Mouse (Mus musculus) ES-E14 (cell line): Measurements from ENCODE around the gene Tex22. TPM values are rescaled to one million over a fixed set of nuclear protein-coding genes. Genes with fewer than 3 reads are reported as not detected.

Experiments
- DNase-seq: peaks from one replicate; pipeline ENCODE4 v3.0.0-alpha.2; 2013; ENCODE audit warnings: low read depth, low spot score
- H3K27ac ChIP-seq: 2 replicates; pipeline ENCODE4 v1.5.1; 2012; ENCODE audit warnings: low read depth, mild to moderate bottlenecking, low read length, moderate library complexity, mixed read lengths; ENCODE audit not compliant: poor library complexity, insufficient read depth, severe bottlenecking
- H3K36me3 ChIP-seq: 2 replicates; pipeline ENCODE4 v1.6.1; 2012; ENCODE audit warnings: mild to moderate bottlenecking, low read length, moderate library complexity, mixed read lengths; ENCODE audit not compliant: control insufficient read depth, poor library complexity, insufficient read depth, severe bottlenecking
- H3K4me1 ChIP-seq, 2 experiments: fragments of 150-350 bp in 1 of 2; sonication (generic) in 1 of 2; 2 replicates each; pipeline ENCODE4 v1.6.1; 2012; ENCODE audit warnings: low read length in 2 of 2, mild to moderate bottlenecking in 1 of 2, mixed read lengths in 1 of 2; ENCODE audit not compliant: control insufficient read depth in 2 of 2, insufficient read depth in 2 of 2, poor library complexity in 1 of 2
- H3K4me3 ChIP-seq, 2 experiments: fragments of 150-350 bp in 1 of 2; sonication (generic) in 1 of 2; 2 replicates each; pipeline ENCODE4 v1.5.1; 2012; ENCODE audit warnings: low read length in 2 of 2, low read depth in 1 of 2, mild to moderate bottlenecking in 1 of 2, mixed read lengths in 1 of 2; ENCODE audit not compliant: insufficient read depth in 1 of 2, poor library complexity in 1 of 2, severe bottlenecking in 1 of 2
- H3K9ac ChIP-seq: 2 replicates; pipeline ENCODE4 v1.6.1; 2012; ENCODE audit warnings: low read depth, mild to moderate bottlenecking, low read length, mixed read lengths; ENCODE audit not compliant: poor library complexity, insufficient read depth, severe bottlenecking
- H3K9me3 ChIP-seq: fragments of 150-350 bp; sonication (generic); 2 replicates; pipeline ENCODE4 v1.6.1; 2012; ENCODE audit warnings: low read depth, mild to moderate bottlenecking, low read length; ENCODE audit not compliant: control insufficient read depth, insufficient read depth
- CHD2 ChIP-seq: IDR thresholded peaks from 2 replicates; pipeline ENCODE4 v1.6.1; 2014; ENCODE audit warnings: mild to moderate bottlenecking, low read depth, low read length, inconsistent platforms
- HCFC1 ChIP-seq: IDR thresholded peaks from 2 replicates; pipeline ENCODE4 v1.6.1; 2012; ENCODE audit warnings: low read length, inconsistent platforms, borderline replicate concordance; ENCODE audit not compliant: insufficient read depth
- MAFK ChIP-seq: IDR thresholded peaks from 2 replicates; pipeline ENCODE4 v1.6.1; 2014; ENCODE audit warnings: mild to moderate bottlenecking, low read depth, low read length, inconsistent platforms; ENCODE audit not compliant: insufficient read depth
- ZC3H11A ChIP-seq: IDR thresholded peaks from 2 replicates; pipeline ENCODE4 v1.6.1; 2012; ENCODE audit warnings: low read depth, mild to moderate bottlenecking, inconsistent platforms, low read length, borderline replicate concordance
- ZNF384 ChIP-seq: IDR thresholded peaks from 2 replicates; pipeline ENCODE4 v1.6.1; 2012; ENCODE audit warnings: low read depth, low read length, inconsistent platforms
- in situ Hi-C, 2 experiments: fragments of 600-800 bp; cut with MboI; formaldehyde crosslinking; loops; one replicate each; pipeline ENCODE4 v1.15.1; 2025; ENCODE audit warnings: low sequenced_read_pairs in 2 of 2, inconsistent platforms in 1 of 2; ENCODE audit not compliant: unreplicated experiment in 2 of 2
- total RNA-seq: library from RNA; depleted of rRNA; stranded (reverse); fragments of 300-350 nt; gene quantifications from 2 replicates; pipeline ENCODE4 v1.2.3, GENCODE M21; 2012

The Tex22 gene
- total RNA-seq, 1 experiment: 0.22 TPM

DNA sequence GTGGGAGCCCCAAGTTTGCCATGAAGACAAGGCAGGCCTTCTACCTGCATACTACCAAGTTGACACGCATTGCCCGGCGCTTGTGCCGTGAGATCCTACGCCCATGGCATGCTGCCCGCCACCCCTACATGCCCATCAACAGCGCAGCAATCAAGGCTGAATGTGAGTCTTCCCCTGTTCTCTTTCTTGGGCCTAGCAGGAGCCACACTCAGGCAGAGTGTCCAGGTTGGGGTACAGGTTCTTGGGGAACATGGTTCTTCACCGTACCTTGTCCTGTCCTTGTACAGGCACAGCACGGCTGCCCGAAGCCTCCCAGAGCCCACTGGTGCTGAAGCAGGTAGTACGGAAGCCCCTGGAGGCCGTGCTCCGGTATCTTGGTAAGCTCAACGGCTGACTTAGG, 57.3 kb downstream of the Tex22 start:
- in situ Hi-C loops: no loop called here
- H3K4me1 ChIP-seq: peaks cover 0 to 4% of the 10 kb centered on the region in 2 experiments; a peak in 1 of 4 replicates
- no peak overlapping the region for H3K4me3 ChIP-seq
- H3K36me3 ChIP-seq: peaks cover 95% of the 10 kb centered on the region
- H3K9ac ChIP-seq: no peak overlapping the region
- TF ChIP-seq CHD2 (no peak), HCFC1 (no peak), ZNF384 (no peak), ZC3H11A (no peak)
- DNase-seq: no peak
- no peak overlapping the region for H3K27ac ChIP-seq
- no peaks in the 10 kb centered on the region for H3K9me3 ChIP-seq

DNA sequence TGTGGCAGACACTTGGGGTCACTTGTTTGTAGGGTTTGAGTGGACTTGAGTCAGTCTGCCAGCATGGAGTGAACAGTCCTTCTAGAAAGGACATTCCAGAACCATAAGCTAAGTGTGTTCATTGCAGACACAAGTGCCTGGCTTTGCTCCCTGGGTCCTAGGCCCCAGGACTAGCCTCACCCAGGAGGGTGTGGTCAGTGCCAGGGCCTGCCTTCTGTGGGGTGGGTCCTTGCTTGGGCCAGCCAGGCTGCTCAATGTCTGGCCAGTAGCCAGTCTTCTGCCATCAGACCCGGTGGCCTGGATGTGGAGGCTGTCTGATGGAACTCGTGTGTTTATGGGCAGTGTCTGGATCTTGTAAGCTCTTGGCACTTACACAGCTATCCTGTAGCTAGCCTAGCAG, 58.3 kb downstream of the Tex22 start:
- H3K4me1 ChIP-seq: peaks cover 0 to 4% of the 10 kb centered on the region in 2 experiments; a peak in 1 of 4 replicates
- in situ Hi-C loops: no loop called here
- H3K27ac ChIP-seq: no peak overlapping the region
- no peak for DNase-seq
- H3K9ac ChIP-seq: no peak overlapping the region
- no peaks in the 10 kb centered on the region for H3K9me3 ChIP-seq
- H3K36me3 ChIP-seq: peaks cover 89% of the 10 kb centered on the region
- H3K4me3 ChIP-seq: no peak overlapping the region
- TF ChIP-seq ZNF384: no peak
- TF ChIP-seq MAFK: no peak
- no peak for TF ChIP-seq CHD2
- no peak for TF ChIP-seq ZC3H11A
- TF ChIP-seq HCFC1: no peak

DNA sequence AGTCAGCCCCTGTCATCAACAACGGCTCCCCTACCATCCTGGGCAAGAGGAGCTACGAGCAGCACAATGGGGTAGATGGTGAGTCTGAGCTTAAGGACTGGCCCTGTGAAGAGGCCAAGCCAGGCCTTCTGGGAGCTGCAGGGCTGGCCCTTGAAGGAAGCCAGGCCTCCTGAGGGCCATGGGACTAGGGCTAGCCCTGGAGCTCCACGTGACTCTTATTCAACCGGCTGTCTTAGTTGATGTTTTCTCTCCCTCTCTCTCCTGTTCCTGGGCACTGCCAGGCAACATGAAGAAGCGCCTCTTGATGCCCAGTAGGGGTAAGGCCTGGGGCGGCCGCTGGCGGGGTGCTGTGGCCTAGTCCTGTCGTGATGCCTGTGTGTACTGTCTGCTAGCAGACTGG, 59.0 kb downstream of the Tex22 start:
- no peak for TF ChIP-seq ZC3H11A
- TF ChIP-seq HCFC1: no peak
- no peak for TF ChIP-seq CHD2
- TF ChIP-seq MAFK: no peak
- H3K4me3 ChIP-seq: no peak overlapping the region
- no peak for DNase-seq
- no peaks in the 10 kb centered on the region for H3K9me3 ChIP-seq
- peaks cover 82% of the 10 kb centered on the region for H3K36me3 ChIP-seq
- in situ Hi-C loops: no loop called here
- H3K9ac ChIP-seq: no peak overlapping the region
- H3K27ac ChIP-seq: no peak overlapping the region
- H3K4me1 ChIP-seq: peaks cover 0 to 4% of the 10 kb centered on the region in 2 experiments; a peak in 1 of 4 replicates

DNA sequence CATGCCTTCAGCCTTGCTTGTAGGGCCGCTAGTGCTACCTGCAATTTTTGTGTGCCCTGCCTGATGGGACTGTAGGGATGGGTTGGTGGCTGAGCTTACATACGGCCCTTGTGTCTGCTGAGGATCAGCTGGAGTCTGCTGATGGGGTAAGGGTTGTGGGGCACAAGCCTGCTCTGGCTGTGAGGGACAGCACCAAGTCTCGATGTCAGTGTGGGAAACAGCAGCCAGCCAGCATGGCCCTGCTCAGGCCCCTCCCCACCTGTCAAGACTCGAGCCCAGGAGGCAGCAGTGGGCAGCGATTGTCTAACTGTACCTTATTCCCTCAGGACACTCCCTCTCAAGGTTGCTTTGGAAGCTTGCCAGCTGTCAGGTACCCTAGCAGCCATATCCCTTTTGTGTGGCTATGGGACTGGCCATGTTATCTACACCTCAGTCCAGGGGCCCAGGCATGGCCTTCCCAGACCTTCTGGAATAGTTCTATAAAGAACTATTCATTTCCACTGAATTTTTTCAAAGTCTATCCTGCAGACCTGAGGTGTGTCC, 59.6 kb downstream of the Tex22 start:
- H3K4me3 ChIP-seq: no peak overlapping the region
- no peak overlapping the region for H3K27ac ChIP-seq
- peaks cover 77% of the 10 kb centered on the region for H3K36me3 ChIP-seq
- no peaks in the 10 kb centered on the region for H3K9me3 ChIP-seq
- TF ChIP-seq ZC3H11A: no peak
- no peak for TF ChIP-seq MAFK
- no peak for TF ChIP-seq CHD2
- no peak for TF ChIP-seq ZNF384
- in situ Hi-C loops: no loop called here
- H3K9ac ChIP-seq: no peak overlapping the region
- DNase-seq: no peak
- H3K4me1 ChIP-seq: peaks cover 0 to 5% of the 10 kb centered on the region in 2 experiments; a peak in 1 of 4 replicates

DNA sequence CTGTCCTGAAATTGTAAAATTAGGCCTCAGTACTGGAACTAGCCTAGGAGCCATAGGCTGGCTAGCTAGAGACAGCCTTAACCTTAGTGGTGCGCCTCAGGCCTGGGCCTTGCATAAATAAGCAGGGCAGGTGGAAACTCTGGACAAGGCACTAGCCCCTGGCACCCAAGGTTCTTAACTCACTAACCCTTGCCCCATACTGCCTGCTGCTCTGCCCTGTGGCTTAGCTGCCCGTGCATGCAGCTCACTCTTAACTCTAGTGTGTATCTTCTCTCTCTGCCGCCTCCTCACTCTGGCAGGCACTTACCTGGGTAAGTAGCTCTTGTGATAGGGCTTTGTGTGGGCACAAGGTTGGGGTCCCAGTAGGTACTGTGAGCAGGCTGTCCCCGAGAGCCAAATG, 60.2 kb downstream of the Tex22 start:
- Histone ChIP-seq H3K9ac (no peak overlapping the region), H3K4me3 (no peak overlapping the region), H3K36me3 (peaks cover 71% of the 10 kb centered on the region), H3K27ac (no peak overlapping the region), H3K9me3 (no peaks in the 10 kb centered on the region), H3K4me1 (peaks cover 0 to 10% of the 10 kb centered on the region in 2 experiments; a peak in 1 of 4 replicates)
- DNase-seq: no peak
- TF ChIP-seq ZNF384 (no peak), ZC3H11A (no peak), HCFC1 (no peak), CHD2 (no peak)
- in situ Hi-C loops: no loop called here
